In the genomic region with DNA sequence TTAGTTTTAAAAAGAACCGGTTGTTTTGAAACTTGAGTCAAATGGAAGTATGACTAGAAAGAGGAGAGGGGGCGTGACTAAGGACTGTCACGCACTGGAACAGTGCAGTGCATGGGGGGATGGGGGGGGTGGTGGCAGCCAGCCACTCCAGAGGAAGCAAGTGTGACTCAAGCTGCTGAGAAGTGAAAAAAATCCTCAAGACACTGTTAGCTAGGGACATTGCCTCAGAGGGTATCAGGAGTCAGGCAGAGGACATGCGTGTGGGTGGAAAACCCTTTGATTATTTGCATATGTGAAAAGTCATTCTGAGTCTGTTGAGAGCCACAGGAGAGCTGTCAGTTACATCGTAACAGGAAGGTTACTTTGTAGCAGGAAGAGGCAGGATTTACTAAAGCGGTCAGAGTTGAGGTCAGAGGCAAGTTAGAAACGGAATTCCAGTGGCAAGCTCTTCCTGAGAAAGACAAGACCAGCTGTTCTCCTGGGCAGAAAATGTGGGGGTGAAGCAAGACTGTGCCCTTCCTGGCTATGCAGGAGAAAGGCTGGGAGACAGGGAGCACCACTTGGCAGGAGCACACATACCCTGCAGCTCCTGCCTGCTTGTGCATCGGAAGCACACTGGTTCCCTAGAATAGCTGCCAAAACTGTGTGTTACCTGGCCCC, we compare ENCODE assay signal across 7 mouse cellular contexts. TPM values are rescaled to one million over a fixed set of nuclear protein-coding genes. Genes with fewer than 3 reads are reported as not detected.
A peak's percentile ranks its signal among the peaks of the same experiment; 100 is the strongest.
DNase-seq lines count a peak whose midpoint lies in the region; ATAC-seq and TF ChIP-seq lines count a peak whose summit lies in the region.

No protein-coding gene starts in this region.

- 15% methylated on average over 8 of the region's 8 CpGs for WGBS in heart, embryonic 12.5 days

- no peaks in the 10 kb centered on the region for H3K36me3 ChIP-seq in ES-Bruce4 (ENCODE audit: control insufficient read depth, insufficient read depth, low read length, poor library complexity, severe bottlenecking)
- H3K36me3 ChIP-seq in heart, embryonic 12.5 days, result no peaks in the 10 kb centered on the region

- peak; percentile 81 for ATAC-seq in heart, embryonic 12.5 days (ENCODE audit: insufficient number of reproducible peaks, low FRiP score)
- peak; percentile 75 for ATAC-seq in megakaryocyte-erythroid progenitor cell, adult 5-6 weeks (replicated peaks; ENCODE audit: low FRiP score, low TSS enrichment, poor library complexity, severe bottlenecking)

- no peak for TF ChIP-seq POLR2A in ES-Bruce4 (IDR thresholded peaks at IDR 0.05; ENCODE audit: insufficient read depth, low read length)

- H3K4me1 ChIP-seq in ES-Bruce4 (ENCODE audit: control insufficient read depth, insufficient read depth, low read length), result peaks cover 3% of the 10 kb centered on the region
- H3K4me1 ChIP-seq in heart, embryonic 12.5 days (replicated peaks), result peaks cover 30% of the 10 kb centered on the region

- H3K27ac ChIP-seq in ES-Bruce4 (ENCODE audit: insufficient read depth, low read length), result peak overlapping the region; percentile 97
- H3K27ac ChIP-seq in heart, embryonic 12.5 days (ENCODE audit: poor library complexity, severe bottlenecking), result peak overlapping the region; percentile 78

- peak overlapping the region; percentile 53 for H3K4me3 ChIP-seq in ES-Bruce4 (ENCODE audit: low read depth, low read length)
- H3K4me3 ChIP-seq in heart, embryonic 12.5 days, result 0 out of 2 replicates have a peak overlapping the region, but pooled peaks have one; percentile 2

- no peak for TF ChIP-seq CTCF in ES-Bruce4 (IDR thresholded peaks at IDR 0.05; ENCODE audit: low read depth, low read length)

- TF ChIP-seq EP300 in ES-Bruce4 (IDR thresholded peaks at IDR 0.05; ENCODE audit: insufficient read depth, low read depth, low read length), result peak; percentile 86

- H3K9ac ChIP-seq in ES-Bruce4 (ENCODE audit: low read depth, poor library complexity, severe bottlenecking), result peak overlapping the region; percentile 68
- H3K9ac ChIP-seq in heart, embryonic 12.5 days, result no peak overlapping the region

- H3K4me2 ChIP-seq in heart, embryonic 12.5 days, result peak overlapping the region; percentile 43

- H3K9me3 ChIP-seq in ES-Bruce4 (replicated peaks; ENCODE audit: control insufficient read depth, insufficient read depth, low read length, poor library complexity, severe bottlenecking), result no peaks in the 10 kb centered on the region
- H3K9me3 ChIP-seq in heart, embryonic 12.5 days (replicated peaks), result no peaks in the 10 kb centered on the region

- no peaks in the 10 kb centered on the region for H3K27me3 ChIP-seq in ES-Bruce4 (ENCODE audit: control insufficient read depth, insufficient read depth, low read length, poor library complexity, severe bottlenecking)
- no peaks in the 10 kb centered on the region for H3K27me3 ChIP-seq in heart, embryonic 12.5 days (replicated peaks)

- peak; percentile 68 to 74 for DNase-seq in B cell, adult 2 months
- peak; percentile 62 to 63 for DNase-seq in cerebellum, postnatal 25 days
- DNase-seq in kidney, postnatal 36 days, result peak; percentile 68 to 82
- DNase-seq in urinary bladder, postnatal 4 days (ENCODE audit: low spot score in 2 of 2), result no peak

RNA-seq across cellular contexts. Expression of gene Stoml1, which starts 22.3 kb away (rescaled TPM):
- polyA plus RNA-seq in ES-Bruce4 (2011; ENCODE audit: insufficient read depth, insufficient read length, low read depth, missing spikeins), result 24.6 and 26.5 TPM in 2 replicates
- polyA plus RNA-seq in heart, embryonic 12.5 days (2016; fragmentation: Nextera tagmentation; extraction: Ambion mirVana), result 24.0 and 24.7 TPM in 2 replicates
- 4.7 and 17.9 TPM in 2 replicates for total RNA-seq in megakaryocyte-erythroid progenitor cell, adult 5-6 weeks (2014; fragmentation: Nextera tagmentation)
- total RNA-seq in megakaryocyte-erythroid progenitor cell, adult 5-6 weeks (2017), result 3.5 and 5.3 TPM in 2 replicates

RNA-seq across cellular contexts. Expression of gene Pml, which starts 25.7 kb away (rescaled TPM):
- polyA plus RNA-seq in ES-Bruce4 (2011; ENCODE audit: insufficient read depth, insufficient read length, low read depth, missing spikeins), result 198 and 200 TPM in 2 replicates
- polyA plus RNA-seq in heart, embryonic 12.5 days (2016; fragmentation: Nextera tagmentation; extraction: Ambion mirVana), result 15.2 and 15.5 TPM in 2 replicates
- 126 and 134 TPM in 2 replicates for total RNA-seq in megakaryocyte-erythroid progenitor cell, adult 5-6 weeks (2014; fragmentation: Nextera tagmentation)
- 34.2 and 38.1 TPM in 2 replicates for total RNA-seq in megakaryocyte-erythroid progenitor cell, adult 5-6 weeks (2017)

RNA-seq across cellular contexts. Expression of gene Loxl1, which starts 37.7 kb away (rescaled TPM):
- polyA plus RNA-seq in ES-Bruce4 (2011; ENCODE audit: insufficient read depth, insufficient read length, low read depth, missing spikeins), result 3.4 and 3.6 TPM in 2 replicates
- 57.4 and 62.4 TPM in 2 replicates for polyA plus RNA-seq in heart, embryonic 12.5 days (2016; fragmentation: Nextera tagmentation; extraction: Ambion mirVana)
- not detected in 2 replicates for total RNA-seq in megakaryocyte-erythroid progenitor cell, adult 5-6 weeks (2014; fragmentation: Nextera tagmentation)
- total RNA-seq in megakaryocyte-erythroid progenitor cell, adult 5-6 weeks (2017), result not detected in 2 replicates

Comparison
In these comparisons a context has a peak if more than half of its experiments do, and no peak if none do; other contexts are left out.
1. DNase-seq: peak in B cell, adult 2 months (2 of 2), cerebellum, postnatal 25 days (2 of 2) and kidney, postnatal 36 days (2 of 2); none in urinary bladder, postnatal 4 days (0 of 2).
2. RNA of gene Pml, which starts 25.7 kb away (polyA plus RNA-seq): 198 to 200 TPM in ES-Bruce4; 15.2 to 15.5 TPM in heart, embryonic 12.5 days; every median in the first group is over 10 times any median in the second.
3. RNA of gene Loxl1, which starts 37.7 kb away (polyA plus RNA-seq): 57.4 to 62.4 TPM in heart, embryonic 12.5 days; 3.4 to 3.6 TPM in ES-Bruce4; every median in the first group is over 10 times any median in the second.